Mouse (Mus musculus) neural tube, postnatal 0 days (tissue): ENCODE measurements around the gene Relt. TPM values are rescaled to one million over a fixed set of nuclear protein-coding genes. Genes with fewer than 3 reads are reported as not detected.
A peak's percentile ranks its signal among the peaks of the same experiment; 100 is the strongest.

Experiments used
- microRNA-seq: library from miRNA; unstranded; fragments of <30 nt; microRNA quantifications from one replicate; pipeline ENCODE4, GENCODE M21; 2016
- polyA plus RNA-seq: library from polyadenylated mRNA; unstranded; fragments of >200 nt; fragmentation: Nextera tagmentation; extraction: Ambion mirVana; gene quantifications from 2 replicates; pipeline ENCODE4 v1.2.1, GENCODE M21; 2015

Relt gene
- 5.3 and 6.7 TPM in 2 replicates for polyA plus RNA-seq

DNA sequence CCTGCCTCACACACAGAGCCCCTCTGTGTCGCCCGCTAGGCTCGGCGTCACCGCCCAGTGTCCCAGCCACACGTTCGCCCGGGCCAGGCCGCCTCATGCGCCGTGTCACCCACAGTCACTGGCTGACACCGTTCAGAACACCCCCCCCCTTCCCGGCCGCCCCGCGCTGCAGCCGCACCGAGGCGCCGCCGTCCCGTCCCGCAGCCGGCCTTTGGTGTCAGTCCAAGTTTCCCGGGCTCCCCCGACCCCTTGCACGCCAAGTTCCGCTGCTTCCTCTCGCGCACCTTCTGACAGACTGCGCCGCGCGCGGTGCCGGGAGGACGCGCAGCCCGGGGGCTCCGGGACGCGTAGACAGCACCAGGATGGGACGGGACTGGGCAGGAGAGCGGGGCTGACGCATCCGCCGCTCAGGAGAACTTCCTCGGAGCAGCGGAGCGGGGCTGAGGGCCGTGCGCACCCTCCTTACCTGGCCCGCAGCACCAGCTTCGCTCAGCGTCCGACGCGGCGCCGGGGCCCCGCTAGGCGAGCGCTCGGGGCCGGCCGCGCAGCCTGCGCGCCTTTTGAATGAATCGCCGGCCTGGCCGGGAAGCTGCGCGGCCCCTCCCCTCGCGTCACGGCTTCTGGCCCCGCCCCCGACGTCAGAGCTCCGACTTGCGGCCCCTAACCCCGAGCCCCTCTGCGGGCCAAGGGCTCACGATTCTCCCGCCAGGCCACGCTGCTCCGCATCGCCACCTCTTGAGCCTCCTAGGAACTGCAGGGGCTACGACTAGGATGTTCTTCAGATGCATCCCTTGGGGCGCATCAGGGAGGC lies at the start of gene Relt:
Gene Relt (minus strand): TSS at position 619 of the 811 bp plus-strand sequence.

Small RNA genes lying within 50 kb of the gene (microRNA-seq; reads per million reads assigned to microRNA genes)
- 55.4 reads per million, percentile 36 among the genes with 10 or more reads in this experiment for gene Mir3102

Other genes with a start within 250 kb of the Relt start
- gene Plekhb1, start 201.0 kb downstream of the Relt start, polyA plus RNA-seq, result 104 and 115 TPM in 2 replicates
- gene Fam168a, start 156.8 kb downstream of the Relt start, polyA plus RNA-seq, result 113 and 138 TPM in 2 replicates
- 11.4 and 13.5 TPM in 2 replicates for gene Arhgef17, start 68.7 kb upstream of the Relt start, polyA plus RNA-seq
- 6.8 and 6.9 TPM in 2 replicates for gene P2ry6, start 111.2 kb upstream of the Relt start, polyA plus RNA-seq
- 1.1 and 1.4 TPM in 2 replicates for gene P2ry2, start 149.4 kb upstream of the Relt start, polyA plus RNA-seq
- gene Fchsd2, start 229.4 kb upstream of the Relt start, polyA plus RNA-seq, result 29.5 and 32.8 TPM in 2 replicates